Mouse (Mus musculus) brown adipose tissue, adult 24 weeks (tissue): ENCODE measurements at regions not wholly inside any gene's neighbourhood (a gene's known extent, or its start where the extent isn't known, plus 50 kb on each side); places are given as distances from the start of the nearest gene placed in this dataset.

Experiments
- H3K27ac ChIP-seq: fragments of 200-500 bp; replicated peaks from 2 replicates; pipeline ENCODE4 v1.5.1; 2012; ENCODE audit warnings: low read depth, mild to moderate bottlenecking, low read length
- H3K4me1 ChIP-seq: fragments of 200-500 bp; 2 replicates; pipeline ENCODE4 v1.6.1; 2012; ENCODE audit warnings: low read length, mixed read lengths; ENCODE audit not compliant: control insufficient read depth, insufficient read depth, insufficient read length
- H3K4me3 ChIP-seq: fragments of 200-500 bp; 2 replicates; pipeline ENCODE4 v1.5.1; 2012; ENCODE audit warnings: low read depth, mild to moderate bottlenecking, low read length, moderate library complexity; ENCODE audit not compliant: insufficient read depth

- H3K4me1 ChIP-seq = no peaks in the 10 kb centered on the region
- H3K27ac ChIP-seq = no peak overlapping the region
- H3K4me3 ChIP-seq = no peak overlapping the region
Observed at GRCm38 (mm10) chr17:68057264-68057663, 53.3 kb upstream of the Arhgap28 start.

- H3K27ac ChIP-seq = no peak overlapping the region
- H3K4me3 ChIP-seq = no peak overlapping the region
- H3K4me1 ChIP-seq = no peaks in the 10 kb centered on the region
Observed at GRCm38 (mm10) chr17:68060455-68060854, 56.5 kb upstream of the Arhgap28 start.

GRCm38 (mm10) chr17:68065751-68066150 lies 61.8 kb upstream of the Arhgap28 start:
- Histone ChIP-seq H3K4me1 (no peaks in the 10 kb centered on the region), H3K27ac (no peak overlapping the region), H3K4me3 (no peak overlapping the region)

GRCm38 (mm10) chr17:68066204-68066603 lies 62.3 kb upstream of the Arhgap28 start:
- Histone ChIP-seq H3K4me1 (no peaks in the 10 kb centered on the region), H3K27ac (no peak overlapping the region), H3K4me3 (no peak overlapping the region)

GRCm38 (mm10) chr17:68069008-68069407 lies 65.1 kb upstream of the Arhgap28 start:
- no peak overlapping the region for H3K27ac ChIP-seq
- H3K4me3 ChIP-seq = no peak overlapping the region
- no peaks in the 10 kb centered on the region for H3K4me1 ChIP-seq

- Histone ChIP-seq H3K4me3 (no peak overlapping the region), H3K4me1 (no peaks in the 10 kb centered on the region), H3K27ac (no peak overlapping the region)
Observed at GRCm38 (mm10) chr17:68069484-68069883, 65.6 kb upstream of the Arhgap28 start.

- Histone ChIP-seq H3K4me3 (no peak overlapping the region), H3K27ac (no peak overlapping the region), H3K4me1 (no peaks in the 10 kb centered on the region)
Observed at GRCm38 (mm10) chr17:68071472-68071871, 67.6 kb upstream of the Arhgap28 start.

- Histone ChIP-seq H3K27ac (no peak overlapping the region), H3K4me3 (no peak overlapping the region), H3K4me1 (no peaks in the 10 kb centered on the region)
Observed at GRCm38 (mm10) chr17:68075712-68076111, 71.8 kb upstream of the Arhgap28 start.

GRCm38 (mm10) chr17:68078709-68079108 lies 74.8 kb upstream of the Arhgap28 start:
- Histone ChIP-seq H3K27ac (no peak overlapping the region), H3K4me1 (no peaks in the 10 kb centered on the region), H3K4me3 (no peak overlapping the region)

GRCm38 (mm10) chr17:68084446-68084845 lies 80.5 kb upstream of the Arhgap28 start:
- no peak overlapping the region for H3K4me3 ChIP-seq
- H3K27ac ChIP-seq = no peak overlapping the region
- H3K4me1 ChIP-seq = no peaks in the 10 kb centered on the region

GRCm38 (mm10) chr17:68087149-68087548 lies 83.2 kb upstream of the Arhgap28 start:
- H3K27ac ChIP-seq = no peak overlapping the region
- H3K4me3 ChIP-seq = no peak overlapping the region
- no peaks in the 10 kb centered on the region for H3K4me1 ChIP-seq

- Histone ChIP-seq H3K4me1 (no peaks in the 10 kb centered on the region), H3K4me3 (no peak overlapping the region)
Observed at GRCm38 (mm10) chr17:68089179-68089578, 85.3 kb upstream of the Arhgap28 start.

GRCm38 (mm10) chr17:68089830-68090229 lies 85.9 kb upstream of the Arhgap28 start:
- no peaks in the 10 kb centered on the region for H3K4me1 ChIP-seq
- H3K4me3 ChIP-seq = no peak overlapping the region
- H3K27ac ChIP-seq = no peak overlapping the region

More at GRCm38 (mm10) chr17:68089179-68089578, 85.3 kb upstream of the Arhgap28 start:
- H3K27ac ChIP-seq = no peak overlapping the region

GRCm38 (mm10) chr17:68096982-68097381 lies 93.1 kb upstream of the Arhgap28 start:
- Histone ChIP-seq H3K27ac (no peak overlapping the region), H3K4me3 (no peak overlapping the region), H3K4me1 (peaks cover 9% of the 10 kb centered on the region)

- no peak overlapping the region for H3K27ac ChIP-seq
- H3K4me3 ChIP-seq = no peak overlapping the region
Observed at GRCm38 (mm10) chr17:68097436-68097835, 93.5 kb upstream of the Arhgap28 start.

GRCm38 (mm10) chr17:68100093-68100492 lies 96.2 kb upstream of the Arhgap28 start:
- Histone ChIP-seq H3K4me3 (no peak overlapping the region), H3K4me1 (peaks cover 9% of the 10 kb centered on the region), H3K27ac (no peak overlapping the region)

More at GRCm38 (mm10) chr17:68097436-68097835, 93.5 kb upstream of the Arhgap28 start:
- peaks cover 9% of the 10 kb centered on the region for H3K4me1 ChIP-seq

- Histone ChIP-seq H3K4me1 (peaks cover 9% of the 10 kb centered on the region), H3K27ac (no peak overlapping the region), H3K4me3 (no peak overlapping the region)
Observed at GRCm38 (mm10) chr17:68103346-68103745, 99.4 kb upstream of the Arhgap28 start.
